Mouse (Mus musculus): ENCODE results near the gene Gm3752. TPM values are rescaled to one million over a fixed set of nuclear protein-coding genes. Genes with fewer than 3 reads are reported as not detected.
"Not testable (repeated sequence)": the region's sequence is repeated elsewhere in the genome, so short reads cannot be mapped to it uniquely, and the experiment has no call there.

Gene Gm3752
- total RNA-seq (2022) = 1 to 10 TPM in 1 of 4 experiments, not detected in 3; 1.1 TPM

DNA sequence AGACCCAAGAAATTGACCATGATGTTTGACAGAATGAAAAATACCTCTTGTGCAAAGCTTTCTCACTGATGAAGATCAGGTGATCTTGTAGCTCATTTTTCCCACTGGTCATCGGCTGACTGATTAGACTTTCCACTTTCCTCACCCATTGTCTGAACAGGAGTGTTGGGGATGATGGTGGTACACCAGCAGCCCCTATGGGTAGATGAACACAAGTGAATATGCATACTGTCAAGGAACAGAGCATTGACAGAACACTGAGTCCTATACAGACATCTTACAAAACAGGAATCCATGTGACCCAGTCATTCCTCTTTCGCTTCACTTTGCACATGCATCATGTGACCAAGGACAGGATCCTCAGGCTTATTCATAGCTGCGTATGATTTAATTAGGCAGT, at the start of gene Gm3752:
Gene Gm3752 (minus strand): TSS at position 101 of the 400 bp plus-strand sequence.
- not testable (repeated sequence) for DNase-seq (ENCODE audit: low spot score in 2 of 2)

DNA sequence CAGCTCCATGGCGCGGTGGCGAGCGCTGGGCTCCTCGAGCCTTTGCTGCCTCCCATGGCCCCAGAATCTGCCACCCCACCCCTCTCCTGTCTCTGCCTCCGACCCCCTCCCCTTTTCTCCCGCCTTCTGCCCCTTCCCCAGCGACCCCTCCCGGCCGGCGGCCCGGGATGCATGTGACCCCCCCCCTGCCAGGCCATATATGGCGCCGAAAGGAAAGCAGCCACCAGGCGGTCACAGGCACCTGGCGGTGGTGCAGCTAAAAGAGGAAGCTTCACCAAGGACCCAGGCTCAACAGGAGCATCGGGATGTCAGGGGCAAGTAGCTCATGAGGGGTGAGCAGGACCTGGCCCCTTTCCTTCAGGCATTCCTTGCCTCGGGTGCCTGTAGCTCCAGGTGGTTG, 5.2 kb upstream of the Gm3752 start:
- not testable (repeated sequence) for DNase-seq (ENCODE audit: low spot score in 2 of 2)

DNA sequence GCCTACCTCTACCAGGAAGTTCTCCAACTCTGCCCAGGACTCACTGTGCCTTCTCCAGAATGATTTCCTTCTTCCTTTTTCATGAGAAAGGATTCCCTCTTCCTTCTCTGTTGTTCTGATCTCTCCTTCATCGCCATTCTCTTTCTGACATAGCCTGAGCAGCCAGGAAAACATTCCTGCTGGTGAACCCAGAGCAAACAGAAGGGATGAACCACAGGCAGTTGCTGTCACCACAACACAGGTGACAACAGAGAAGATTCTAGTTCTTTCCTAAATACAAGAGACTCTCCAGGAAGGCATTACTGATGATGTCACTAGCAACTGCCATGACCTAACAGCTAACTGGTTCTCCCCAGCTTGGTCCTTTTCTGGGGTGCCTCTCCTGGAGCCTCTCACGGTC, 32.7 kb downstream of the Gm3752 start, which contains the start of gene Gm3755:
Gene Gm3755 (minus strand): TSS at position 101 of the 400 bp plus-strand sequence.
- DNase-seq (ENCODE audit: low spot score in 2 of 2) = not testable (repeated sequence)

DNA sequence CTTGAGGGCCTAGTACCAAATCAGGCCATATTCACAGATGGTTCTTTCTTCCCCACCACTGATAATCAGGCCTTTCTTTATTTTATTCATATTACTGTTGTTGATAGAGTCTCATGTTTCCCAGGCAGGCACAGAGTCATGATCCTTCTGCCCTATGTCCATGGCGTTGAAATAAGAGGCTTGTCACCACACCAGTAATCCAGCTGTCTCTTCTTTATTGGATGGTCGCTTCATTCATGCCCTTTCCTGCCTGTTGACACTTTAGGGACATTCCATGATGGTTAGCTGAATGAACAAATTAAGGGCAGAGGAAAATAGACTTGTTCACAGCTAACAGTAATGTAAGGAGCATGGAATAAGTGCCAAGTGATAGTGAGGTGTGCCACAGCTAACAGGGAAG, 61.1 kb downstream of the Gm3752 start:
- DNase-seq (ENCODE audit: low spot score in 2 of 2) = not testable (repeated sequence)

Other genes with a start within 250 kb of the Gm3752 start
- not detected for gene Gm3727, start 219.0 kb downstream of the Gm3752 start, total RNA-seq (2022)
- gene Gm3739, start 168.7 kb downstream of the Gm3752 start, total RNA-seq (2022) = under 1 TPM; 0.66 to 0.98 (median 0.78) TPM
- gene Gm5797, start 151.4 kb downstream of the Gm3752 start, total RNA-seq (2022) = not detected
- gene Gm8374, start 118.6 kb downstream of the Gm3752 start, total RNA-seq (2022) = not detected
- not detected for gene Gm3755, start 32.8 kb downstream of the Gm3752 start, total RNA-seq (2022)
- gene Gm3558, start 84.8 kb upstream of the Gm3752 start, total RNA-seq (2022) = 1 to 10 TPM; 3.4 to 5.9 (median 5.4) TPM
- gene Gm10338, start 111.8 kb upstream of the Gm3752 start, total RNA-seq (2022) = not detected
- not detected for gene Gm10128, start 160.2 kb upstream of the Gm3752 start, total RNA-seq (2022)

Measured in left cerebral cortex, adult 8-10 months (tissue).